Mouse (Mus musculus) macrophage (primary cell): Measurements from ENCODE around the gene Rps8. TPM values are rescaled to one million over a fixed set of nuclear protein-coding genes. Genes with fewer than 3 reads are reported as not detected.

Experiments
- H3K27ac ChIP-seq: fragments of 350-480 bp; formaldehyde crosslinking; 2 replicates; pipeline ENCODE4 v1.9.0; 2021
- H3K36me3 ChIP-seq: fragments of 350-480 bp; formaldehyde crosslinking; 2 replicates; pipeline ENCODE4 v1.9.0; 2021; ENCODE audit errors: inconsistent target
- H3K4me3 ChIP-seq: fragments of 350-480 bp; formaldehyde crosslinking; 2 replicates; pipeline ENCODE4 v1.9.0; 2021; ENCODE audit errors: inconsistent target
- H3K79me2 ChIP-seq: fragments of 350-480 bp; formaldehyde crosslinking; 2 replicates; pipeline ENCODE4 v1.9.0; 2021; ENCODE audit errors: inconsistent target
- WGBS: methylation state at CpG from one replicate; pipeline ENCODE4 v1.1.7; 2026; ENCODE audit warnings: inconsistent platforms; ENCODE audit not compliant: missing documents; 5-methylcytosine and 5-hydroxymethylcytosine counted together
- polyA plus RNA-seq: library from polyadenylated mRNA; stranded (reverse); fragments of 250-400 nt; gene quantifications from 3 replicates; pipeline ENCODE4 v1.2.4, GENCODE M21; 2018; ENCODE audit warnings: inconsistent platforms

The Rps8 gene
- polyA plus RNA-seq, 1 experiment from 2014 or later: 353 TPM

GRCm38 (mm10) chr4:117125348-117125909 is 30.6 kb downstream of the Rps8 start, which contains the start of gene Btbd19:
Gene Btbd19, minus strand, starts transcription at chr4:117125725.
- Histone ChIP-seq H3K79me2 (no peaks in the 10 kb centered on the region), H3K36me3 (peaks cover 6% of the 10 kb centered on the region; the same call in 1 of the 2 replicates), H3K27ac (peak within 1 kb of the TSS; percentile 98), H3K4me3 (peak within 1 kb of the TSS; percentile 17; the same call in 1 of the 2 replicates)
- 43% methylated on average over 8 of the region's 8 CpGs for whole genome bisulfite sequencing

GRCm38 (mm10) chr4:117124518-117125347 is 31.3 kb downstream of the Rps8 start:
- H3K79me2 ChIP-seq: no peaks in the 10 kb centered on the region
- WGBS: 3% methylated on average over 14 of the region's 14 CpGs
- H3K36me3 ChIP-seq: peaks cover 6% of the 10 kb centered on the region; the same call in 1 of the 2 replicates
- H3K27ac ChIP-seq: peak overlapping the region; percentile 98
- peak overlapping the region; percentile 17; the same call in 1 of the 2 replicates for H3K4me3 ChIP-seq

GRCm38 (mm10) chr4:117124218-117124517 is 31.9 kb downstream of the Rps8 start:
- Histone ChIP-seq H3K36me3 (peaks cover 6% of the 10 kb centered on the region; the same call in 1 of the 2 replicates), H3K4me3 (peak overlapping the region; percentile 17; the same call in 1 of the 2 replicates), H3K79me2 (no peaks in the 10 kb centered on the region), H3K27ac (peak overlapping the region; percentile 98)
- 35% methylated on average over 3 of the region's 3 CpGs for WGBS

- H3K36me3 ChIP-seq: peaks cover 3% of the 10 kb centered on the region; the same call in 1 of the 2 replicates
- no peaks in the 10 kb centered on the region for H3K79me2 ChIP-seq
- peak overlapping the region; percentile 98 for H3K27ac ChIP-seq
- WGBS: 77% methylated on average over 8 of the region's 9 CpGs
- no peak overlapping the region for H3K4me3 ChIP-seq
Measured at GRCm38 (mm10) chr4:117123546-117124217, 32.4 kb downstream of the Rps8 start.

- WGBS: 91% methylated on average over 4 of the region's 4 CpGs
- H3K4me3 ChIP-seq: no peak overlapping the region
- no peaks in the 10 kb centered on the region for H3K36me3 ChIP-seq
- H3K27ac ChIP-seq: no peak overlapping the region
- no peaks in the 10 kb centered on the region for H3K79me2 ChIP-seq
Measured at GRCm38 (mm10) chr4:117122209-117122608, 33.8 kb downstream of the Rps8 start.

GRCm38 (mm10) chr4:117120445-117121414 is 35.3 kb downstream of the Rps8 start:
- Histone ChIP-seq H3K79me2 (no peaks in the 10 kb centered on the region), H3K27ac (peak overlapping the region; percentile 60), H3K4me3 (peak overlapping the region; percentile 65), H3K36me3 (no peaks in the 10 kb centered on the region)
- WGBS: under 1% methylated on average over 69 of the region's 69 CpGs

GRCm38 (mm10) chr4:117120052-117120444 is 36.0 kb downstream of the Rps8 start:
- WGBS: 9% methylated on average over 10 of the region's 10 CpGs
- H3K4me3 ChIP-seq: peak overlapping the region; percentile 23
- H3K36me3 ChIP-seq: no peaks in the 10 kb centered on the region
- peak overlapping the region; percentile 60 for H3K27ac ChIP-seq
- no peaks in the 10 kb centered on the region for H3K79me2 ChIP-seq

- peak overlapping the region; percentile 60 for H3K27ac ChIP-seq
Measured at GRCm38 (mm10) chr4:117119636-117120035, 36.4 kb downstream of the Rps8 start.

GRCm38 (mm10) chr4:117117931-117118330 is 38.1 kb downstream of the Rps8 start:
- 83% methylated on average over 7 of the region's 7 CpGs for WGBS
- H3K79me2 ChIP-seq: no peaks in the 10 kb centered on the region
- H3K27ac ChIP-seq: no peak overlapping the region
- no peaks in the 10 kb centered on the region for H3K36me3 ChIP-seq
- no peak overlapping the region for H3K4me3 ChIP-seq

More at GRCm38 (mm10) chr4:117119636-117120035, 36.4 kb downstream of the Rps8 start:
- Histone ChIP-seq H3K79me2 (no peaks in the 10 kb centered on the region), H3K36me3 (no peaks in the 10 kb centered on the region), H3K4me3 (peak overlapping the region; percentile 23; the same call in 1 of the 2 replicates)
- WGBS: 81% methylated on average over 5 of the region's 5 CpGs

- 91% methylated on average over 5 of the region's 5 CpGs for WGBS
- Histone ChIP-seq H3K79me2 (no peaks in the 10 kb centered on the region), H3K36me3 (no peaks in the 10 kb centered on the region), H3K27ac (no peak overlapping the region), H3K4me3 (no peak overlapping the region)
Measured at GRCm38 (mm10) chr4:117115592-117115991, 40.5 kb downstream of the Rps8 start.

GRCm38 (mm10) chr4:117113237-117113636 is 42.8 kb downstream of the Rps8 start:
- H3K79me2 ChIP-seq: no peaks in the 10 kb centered on the region
- H3K27ac ChIP-seq: no peak overlapping the region
- no peak overlapping the region for H3K4me3 ChIP-seq
- 83% methylated on average over 1 of the region's 1 CpGs for WGBS
- no peaks in the 10 kb centered on the region for H3K36me3 ChIP-seq

- WGBS: 80% methylated on average over 11 of the region's 11 CpGs
- H3K27ac ChIP-seq: no peak overlapping the region
- H3K36me3 ChIP-seq: no peaks in the 10 kb centered on the region
- H3K79me2 ChIP-seq: no peaks in the 10 kb centered on the region
- no peak overlapping the region for H3K4me3 ChIP-seq
Measured at GRCm38 (mm10) chr4:117110985-117111384, 45.1 kb downstream of the Rps8 start.

GRCm38 (mm10) chr4:117110249-117110648 is 45.8 kb downstream of the Rps8 start:
- Histone ChIP-seq H3K79me2 (no peaks in the 10 kb centered on the region), H3K4me3 (no peak overlapping the region), H3K27ac (no peak overlapping the region), H3K36me3 (no peaks in the 10 kb centered on the region)
- WGBS: 91% methylated on average over 11 of the region's 13 CpGs

GRCm38 (mm10) chr4:117109330-117109729 is 46.7 kb downstream of the Rps8 start:
- H3K79me2 ChIP-seq: no peaks in the 10 kb centered on the region
- no peaks in the 10 kb centered on the region for H3K36me3 ChIP-seq
- H3K27ac ChIP-seq: no peak overlapping the region
- WGBS: 92% methylated on average over 25 of the region's 25 CpGs
- no peak overlapping the region for H3K4me3 ChIP-seq
